Mouse (Mus musculus) stomach, postnatal 0 days (tissue): Measurements from ENCODE around the gene Apbb2.

Source experiments
- CTCF ChIP-seq: IDR thresholded peaks from 2 replicates; pipeline ENCODE4 v1.5.1; 2016; ENCODE audit warnings: antibody characterized with exemption, low read depth, mild to moderate bottlenecking, moderate library complexity
- EP300 ChIP-seq: optimal IDR thresholded peaks from 2 replicates; pipeline ENCODE3; 2016; ENCODE audit warnings: antibody characterized with exemption

DNA sequence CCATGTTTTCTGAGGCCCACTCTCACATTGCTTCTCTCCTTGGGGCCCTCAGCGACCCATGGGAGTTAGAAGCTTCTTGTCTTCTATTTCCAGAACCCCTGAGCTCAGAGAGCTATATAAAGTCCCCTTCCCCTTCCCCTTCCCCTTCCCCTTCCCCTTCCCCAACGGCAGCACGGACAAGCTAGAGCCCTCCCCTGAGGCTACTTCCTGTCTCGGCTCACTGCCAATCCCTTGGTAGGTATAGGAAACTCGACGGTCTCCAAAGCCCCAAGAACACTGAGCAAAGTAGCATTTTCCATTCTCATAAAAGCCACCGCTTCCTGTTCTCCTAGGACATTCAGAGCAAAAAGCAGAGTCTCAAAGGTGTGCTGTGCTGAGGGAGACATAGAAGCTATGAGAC is 107.9 kb downstream of the Apbb2 start:
- no peak for TF ChIP-seq EP300
- TF ChIP-seq CTCF = no peak
